Mouse (Mus musculus): ENCODE measurements at regions not wholly inside any gene's neighbourhood (a gene's known extent, or its start where the extent isn't known, plus 50 kb on each side); places are given as distances from the start of the nearest gene placed in this dataset.
"Not testable (repeated sequence)": the region's sequence is repeated elsewhere in the genome, so short reads cannot be mapped to it uniquely, and the experiment has no call there.

GRCm38 (mm10) chr5:12639549-12639948 lies 256.4 kb downstream of the Sema3d start:
- DNase-seq = no peak

DNA sequence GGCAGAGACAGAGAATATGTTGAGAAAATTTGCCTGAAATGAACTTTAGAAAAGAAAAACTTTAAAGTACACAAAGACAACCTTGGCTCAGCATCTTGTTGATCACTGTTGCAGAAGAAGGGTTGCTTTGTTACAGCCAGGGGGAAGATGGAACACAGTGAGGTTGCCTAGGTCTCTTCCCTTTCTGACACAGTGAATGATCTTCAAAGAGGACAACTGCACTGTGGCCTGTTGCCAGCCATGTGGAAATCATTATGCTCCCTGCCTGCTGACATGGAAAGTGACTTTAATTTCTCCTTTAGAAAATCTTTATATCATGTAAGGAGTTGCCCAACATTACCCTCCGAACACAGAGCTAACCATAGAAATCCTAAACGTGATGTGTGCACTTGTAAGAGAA lies 263.1 kb downstream of the Sema3d start:
- no peak for DNase-seq

- no peak for DNase-seq
Measured at GRCm38 (mm10) chr5:12673666-12674065, 290.5 kb downstream of the Sema3d start.

DNA sequence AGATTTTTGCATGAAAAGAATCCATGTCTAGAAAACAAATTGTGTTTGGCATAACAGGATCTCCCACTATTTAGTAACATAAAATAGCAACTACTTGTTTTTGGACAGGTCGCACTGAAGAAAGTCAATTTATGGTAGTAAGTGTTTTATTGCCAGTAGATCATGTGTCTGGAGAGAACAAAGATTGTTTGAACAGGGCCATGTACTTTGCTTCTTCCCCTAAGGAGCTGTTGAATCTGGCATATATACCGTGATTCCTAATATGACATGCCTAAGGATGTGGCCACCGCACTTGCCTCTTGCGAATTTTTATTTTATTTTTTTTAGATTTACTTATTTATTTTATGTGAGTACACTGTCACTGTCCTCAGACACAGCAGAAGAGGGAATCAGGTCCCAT lies 290.9 kb downstream of the Sema3d start:
- DNase-seq = no peak

- no peak for DNase-seq
Measured at GRCm38 (mm10) chr5:12676712-12677111, 293.5 kb downstream of the Sema3d start.

GRCm38 (mm10) chr5:12714894-12715293 lies 331.7 kb downstream of the Sema3d start:
- no peak for DNase-seq

- DNase-seq = no peak
Measured at GRCm38 (mm10) chr5:12751514-12751913, 368.3 kb downstream of the Sema3d start.

DNA sequence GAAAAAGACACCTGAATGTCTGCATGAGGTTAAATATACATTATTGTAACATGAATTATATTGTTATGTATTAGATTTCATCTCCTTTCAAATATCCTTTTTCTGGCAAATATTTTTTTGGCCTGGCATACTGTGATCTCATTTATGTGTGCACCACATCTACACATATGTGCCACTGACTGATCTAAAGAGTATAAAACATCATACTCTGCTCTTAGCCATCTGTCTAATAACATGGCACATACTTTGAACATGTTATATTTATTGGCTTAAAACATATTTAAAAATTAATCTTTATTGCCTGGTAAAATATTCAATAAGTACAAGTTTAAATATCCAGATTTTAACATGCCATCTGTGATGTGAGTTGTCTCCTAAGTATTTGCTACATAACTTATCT lies 365.6 kb upstream of the Sema3a start:
- no peak for DNase-seq

GRCm38 (mm10) chr5:12767383-12767782 lies 357.8 kb upstream of the Sema3a start:
- DNase-seq = no peak

GRCm38 (mm10) chr5:12782681-12783080 lies 342.5 kb upstream of the Sema3a start:
- no peak for DNase-seq

- no peak for DNase-seq
Measured at GRCm38 (mm10) chr5:12808729-12809128, 316.5 kb upstream of the Sema3a start.

- DNase-seq = no peak
Measured at GRCm38 (mm10) chr5:12809884-12810283, 315.3 kb upstream of the Sema3a start.

DNA sequence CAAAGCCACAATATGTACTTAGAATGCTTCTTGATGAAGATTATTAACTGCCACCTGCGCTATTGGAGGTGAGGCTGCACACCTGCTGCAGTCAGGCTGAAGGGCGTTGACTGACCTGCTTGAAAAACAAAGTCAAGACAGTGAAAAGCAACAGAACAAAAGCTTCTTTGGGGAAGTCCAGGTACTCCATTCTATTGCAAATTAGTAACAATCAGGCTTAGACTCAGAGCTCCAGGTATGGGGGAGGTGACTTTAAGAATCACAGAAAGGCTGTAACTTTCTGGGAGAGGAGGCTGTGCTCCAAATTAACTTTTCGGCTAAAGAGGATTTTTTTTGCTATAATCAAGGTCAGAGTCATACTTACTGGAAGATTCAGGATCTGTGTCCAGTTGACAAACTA lies 278.0 kb upstream of the Sema3a start:
- not testable (repeated sequence) for DNase-seq

- DNase-seq = no peak
Measured at GRCm38 (mm10) chr5:12856869-12857268, 268.3 kb upstream of the Sema3a start.

DNA sequence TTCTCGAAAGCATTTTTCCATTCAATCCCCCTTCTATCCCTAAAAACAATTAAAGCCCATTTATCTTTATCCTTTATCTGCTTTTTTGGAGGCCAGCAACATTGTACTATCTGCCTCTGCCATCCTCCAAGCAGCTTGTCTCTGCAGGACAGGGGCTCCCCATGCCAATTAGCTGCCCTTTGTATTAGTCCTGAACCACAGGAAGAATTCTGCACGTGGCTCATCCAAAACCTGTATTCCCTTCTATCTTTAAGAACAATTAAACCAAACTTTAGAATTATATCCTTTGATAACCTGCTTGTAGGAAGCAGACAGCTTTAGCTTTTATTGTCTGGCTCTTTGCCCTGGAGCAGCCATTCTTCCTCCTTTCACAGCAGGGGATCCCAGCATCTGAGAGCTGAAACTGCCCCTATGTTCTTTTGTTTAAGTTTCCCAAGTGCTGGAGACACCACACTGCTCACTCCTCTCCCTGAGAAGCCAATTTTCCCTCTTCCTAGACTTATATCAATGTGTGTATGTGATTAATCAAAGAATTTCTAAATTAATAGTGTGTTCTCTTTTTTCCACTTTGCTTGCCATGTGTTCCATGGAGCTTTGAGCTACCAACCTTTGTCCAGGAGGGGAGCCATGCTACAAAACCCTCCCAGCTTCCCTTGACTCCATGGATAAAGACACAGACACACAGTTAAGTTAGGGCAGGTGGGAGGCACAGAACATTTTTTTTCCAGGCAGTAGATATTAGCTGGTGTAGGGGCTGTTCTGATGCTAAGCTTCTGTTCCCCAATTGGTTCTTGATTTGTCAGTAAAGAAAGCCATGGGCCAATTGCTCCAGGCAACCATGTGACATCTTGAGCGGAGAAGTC lies 256.6 kb upstream of the Sema3a start:
- DNase-seq = no peak

DNA sequence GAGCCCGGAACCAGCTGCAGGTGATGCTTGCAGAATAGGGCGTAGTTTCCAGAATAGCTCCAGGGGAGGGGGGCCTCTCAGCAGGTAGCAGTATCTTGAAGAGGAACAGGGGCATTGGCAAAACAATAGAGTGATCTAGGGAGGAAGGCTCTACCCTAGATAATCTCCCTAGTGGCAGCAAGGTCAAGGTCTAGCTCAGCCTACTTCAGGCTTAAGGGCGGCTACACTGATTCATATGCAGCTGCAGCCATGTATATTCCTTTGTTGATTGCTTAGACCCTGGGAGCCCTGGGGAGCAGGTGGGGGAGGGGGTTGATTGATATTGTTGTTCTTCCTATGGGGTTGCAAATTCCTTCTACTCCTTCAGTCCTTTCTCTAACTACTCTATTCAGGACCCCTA lies 252.3 kb upstream of the Sema3a start:
- no peak for DNase-seq

- no peak for DNase-seq
Measured at GRCm38 (mm10) chr5:12877595-12878296, 247.5 kb upstream of the Sema3a start.

- DNase-seq = no peak
Measured at GRCm38 (mm10) chr5:12892333-12892732, 232.9 kb upstream of the Sema3a start.

DNA sequence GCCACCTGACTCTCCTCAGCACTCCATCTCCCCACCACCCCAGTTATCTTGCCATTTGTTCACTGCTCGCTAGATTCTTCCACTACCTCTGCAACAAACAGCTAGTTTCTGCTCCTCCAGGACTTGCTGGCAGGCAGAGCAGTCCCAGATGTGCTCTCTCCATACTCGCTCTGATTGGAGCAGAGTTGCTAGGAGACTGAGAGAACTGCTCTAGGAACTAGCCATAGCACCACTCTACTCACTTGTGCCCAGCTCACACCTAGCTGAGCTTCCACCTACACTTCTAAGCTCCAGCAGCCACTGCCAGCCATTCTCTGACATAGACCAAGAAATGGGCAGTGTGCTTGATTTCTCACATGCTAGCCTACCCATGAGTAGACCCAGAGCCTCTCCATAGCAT lies 230.6 kb upstream of the Sema3a start:
- no peak for DNase-seq

DNA sequence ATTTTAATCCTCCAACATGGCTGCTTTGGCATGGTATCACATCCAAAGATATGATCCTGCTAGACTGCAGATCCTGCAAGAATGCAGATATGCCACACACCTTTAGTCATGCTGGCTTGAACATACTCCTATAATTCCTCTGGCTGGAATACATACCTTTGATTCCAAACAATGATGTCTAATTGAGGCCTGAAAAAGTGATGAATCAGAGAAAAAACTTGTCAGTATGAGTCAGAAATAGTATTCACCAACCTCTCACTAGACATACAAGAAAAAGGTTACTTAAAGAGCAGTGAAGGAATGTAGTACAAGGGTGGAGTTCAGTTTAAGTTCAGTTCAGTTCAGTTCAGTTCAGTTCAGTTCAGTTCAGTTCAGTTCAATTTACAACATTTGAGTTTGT lies 214.5 kb upstream of the Sema3a start:
- no peak for DNase-seq

GRCm38 (mm10) chr5:12914395-12914794 lies 210.8 kb upstream of the Sema3a start:
- DNase-seq = no peak

GRCm38 (mm10) chr5:12919335-12919734 lies 205.9 kb upstream of the Sema3a start:
- DNase-seq = no peak

GRCm38 (mm10) chr5:12922889-12923288 lies 202.3 kb upstream of the Sema3a start:
- no peak for DNase-seq

DNA sequence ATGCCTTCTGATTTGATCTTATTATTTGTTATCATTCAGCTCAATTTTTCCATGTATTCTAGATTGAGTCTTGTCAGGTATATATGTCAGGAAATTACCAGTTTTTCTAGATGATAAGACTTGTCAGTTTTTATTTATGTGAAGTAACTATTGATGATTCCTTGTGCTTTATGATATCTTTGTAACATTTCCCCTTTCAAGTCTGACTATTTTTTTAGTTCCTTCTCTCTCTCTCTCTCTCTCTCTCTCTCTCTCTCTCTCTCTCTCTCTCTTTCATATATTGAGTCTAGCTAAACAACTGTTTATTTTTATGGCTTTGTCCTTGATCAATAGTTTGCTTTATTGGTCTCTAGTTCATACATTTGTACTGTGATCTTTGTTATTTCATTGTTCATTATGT lies 199.7 kb upstream of the Sema3a start:
- no peak for DNase-seq

Data from adrenal gland, adult 2 months (tissue).